Mouse (Mus musculus): ENCODE measurements around the gene Duox2.
"Not testable (repeated sequence)": the region's sequence is repeated elsewhere in the genome, so short reads cannot be mapped to it uniquely, and the experiment has no call there.

The Duox2 gene

GRCm38 (mm10) chr2:122298096-122298499, at the start of gene Duox2:
Gene Duox2, minus strand, starts transcription at chr2:122298449.
- peak; percentile 24 for DNase-seq

- no peak for DNase-seq
These were observed 49.0 kb upstream of the Duox2 start for GRCm38 (mm10) chr2:122347257-122347656.

GRCm38 (mm10) chr2:122346164-122346563, 47.9 kb upstream of the Duox2 start:
- not testable (repeated sequence) for DNase-seq

- no peak for DNase-seq
These were observed 47.1 kb upstream of the Duox2 start for GRCm38 (mm10) chr2:122345106-122345893.

GRCm38 (mm10) chr2:122337291-122337690, 39.0 kb upstream of the Duox2 start:
- DNase-seq: peak; percentile 36

GRCm38 (mm10) chr2:122334170-122334569, 35.9 kb upstream of the Duox2 start:
- DNase-seq: no peak

- DNase-seq: no peak
These were observed 34.0 kb upstream of the Duox2 start for GRCm38 (mm10) chr2:122332222-122332621.

GRCm38 (mm10) chr2:122330317-122330716, 32.1 kb upstream of the Duox2 start:
- DNase-seq: not testable (repeated sequence)

- no peak for DNase-seq
These were observed 29.7 kb upstream of the Duox2 start for GRCm38 (mm10) chr2:122327986-122328385.

- no peak for DNase-seq
These were observed 27.1 kb upstream of the Duox2 start for GRCm38 (mm10) chr2:122325361-122325760.

- DNase-seq: no peak
These were observed 26.3 kb upstream of the Duox2 start for GRCm38 (mm10) chr2:122324586-122324985.

- DNase-seq: no peak
These were observed 25.7 kb upstream of the Duox2 start for GRCm38 (mm10) chr2:122323960-122324359.

GRCm38 (mm10) chr2:122317384-122317783, 19.1 kb upstream of the Duox2 start:
- DNase-seq: no peak

GRCm38 (mm10) chr2:122315372-122315771, 17.1 kb upstream of the Duox2 start, which contains the start of gene Duox1:
Gene Duox1, plus strand, starts transcription at chr2:122315672.
- no peak for DNase-seq

- peak; percentile 29 for DNase-seq
These were observed 15.3 kb upstream of the Duox2 start, which contains the start of gene Duoxa1 for GRCm38 (mm10) chr2:122313536-122313935. Gene Duoxa1, minus strand, starts transcription at chr2:122313730.

- DNase-seq: peak; percentile 79
These were observed 14.6 kb upstream of the Duox2 start for GRCm38 (mm10) chr2:122312722-122313417.

GRCm38 (mm10) chr2:122311561-122311960, 13.3 kb upstream of the Duox2 start:
- no peak for DNase-seq

GRCm38 (mm10) chr2:122309647-122310046, 11.4 kb upstream of the Duox2 start:
- no peak for DNase-seq

- DNase-seq: peak; percentile 28
These were observed 7.9 kb upstream of the Duox2 start for GRCm38 (mm10) chr2:122306184-122306583.

GRCm38 (mm10) chr2:122305097-122305892, 7.0 kb upstream of the Duox2 start:
- DNase-seq: no peak

- no peak for DNase-seq
These were observed 6.3 kb upstream of the Duox2 start for GRCm38 (mm10) chr2:122304544-122304943.

GRCm38 (mm10) chr2:122302574-122303241, 4.5 kb upstream of the Duox2 start:
- peak; percentile 84 for DNase-seq
